Mouse (Mus musculus): ENCODE results near the gene Pheta1.
A peak's percentile ranks its signal among the peaks of the same experiment; 100 is the strongest.
"Not testable (repeated sequence)": the region's sequence is repeated elsewhere in the genome, so short reads cannot be mapped to it uniquely, and the experiment has no call there.

The Pheta1 gene

GRCm38 (mm10) chr5:121846322-121846721 lies 2.5 kb upstream of the Pheta1 start:
- DNase-seq = no peak

DNA sequence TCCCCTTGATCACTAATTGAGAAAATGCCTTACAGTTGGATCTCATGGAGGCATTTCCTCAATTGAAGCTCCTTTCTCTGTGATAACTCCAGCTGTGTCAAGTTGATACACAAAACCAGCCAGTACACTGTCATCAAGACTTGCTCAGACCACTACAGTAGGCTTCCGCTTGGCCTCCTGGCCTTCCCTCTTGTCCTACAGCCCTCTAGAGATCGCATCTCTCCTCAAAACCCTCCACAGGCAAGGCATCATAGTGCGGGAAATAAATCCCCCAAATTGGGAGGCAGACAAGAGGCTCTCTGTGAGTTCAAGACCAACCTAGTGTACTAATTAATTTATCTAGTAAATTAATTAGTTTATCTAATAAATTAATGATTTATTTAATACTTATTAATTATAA lies 1.5 kb upstream of the Pheta1 start:
- not testable (repeated sequence) for DNase-seq

DNA sequence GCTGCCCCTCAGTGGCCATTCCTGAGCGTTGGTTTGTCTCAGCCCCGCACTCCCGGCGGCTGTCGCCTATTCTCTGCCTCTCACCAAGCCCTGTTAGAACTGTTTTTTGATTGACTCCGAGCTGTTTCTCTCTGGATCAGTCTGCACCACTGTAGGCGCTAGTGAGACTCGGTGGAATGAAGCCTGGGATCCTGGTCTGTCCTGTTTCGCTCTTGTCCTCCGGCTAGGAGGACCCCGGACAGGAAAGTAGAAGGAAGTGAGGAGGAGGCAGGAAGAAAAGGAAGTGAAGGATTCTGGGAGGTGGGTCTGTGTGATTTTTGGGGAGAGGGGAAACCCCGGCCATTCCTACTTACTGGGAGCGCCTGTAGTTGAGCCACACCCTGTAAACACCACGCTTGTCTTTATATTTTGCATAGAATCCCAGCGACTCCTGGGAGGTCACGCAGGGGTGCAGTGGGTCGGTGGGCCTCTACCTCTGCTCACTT lies 707 bp upstream of the Pheta1 start:
- DNase-seq = no peak

GRCm38 (mm10) chr5:121849478-121850349 lies 930 bp downstream of the Pheta1 start:
- DNase-seq = no peak

GRCm38 (mm10) chr5:121853368-121854051 lies 4.7 kb downstream of the Pheta1 start:
- DNase-seq = no peak

- DNase-seq = no peak
These were observed 6.0 kb downstream of the Pheta1 start for GRCm38 (mm10) chr5:121854768-121855167.

- no peak for DNase-seq
These were observed 8.0 kb downstream of the Pheta1 start for GRCm38 (mm10) chr5:121856740-121857139.

- DNase-seq = no peak
These were observed 9.6 kb downstream of the Pheta1 start for GRCm38 (mm10) chr5:121858427-121858826.

DNA sequence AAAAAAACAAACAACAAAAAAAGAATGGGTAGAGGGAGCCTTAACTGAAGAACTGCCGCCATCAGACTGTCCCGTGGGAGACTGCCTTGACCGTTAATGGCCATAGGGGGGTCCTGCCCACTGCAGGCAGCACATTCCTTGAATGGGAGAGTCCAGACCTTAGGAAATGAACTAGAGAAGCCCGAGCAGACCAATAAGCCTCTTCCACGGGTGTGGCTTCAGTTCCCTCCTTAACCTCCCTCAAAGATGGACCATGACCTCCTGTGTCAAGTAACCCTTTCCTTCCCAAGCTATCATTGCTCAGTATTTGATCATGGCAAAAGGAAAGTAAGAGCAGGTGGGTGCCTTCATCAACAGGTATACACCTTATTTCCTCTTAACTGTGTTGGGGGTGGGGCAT lies 13.2 kb downstream of the Pheta1 start:
- no peak for DNase-seq

DNA sequence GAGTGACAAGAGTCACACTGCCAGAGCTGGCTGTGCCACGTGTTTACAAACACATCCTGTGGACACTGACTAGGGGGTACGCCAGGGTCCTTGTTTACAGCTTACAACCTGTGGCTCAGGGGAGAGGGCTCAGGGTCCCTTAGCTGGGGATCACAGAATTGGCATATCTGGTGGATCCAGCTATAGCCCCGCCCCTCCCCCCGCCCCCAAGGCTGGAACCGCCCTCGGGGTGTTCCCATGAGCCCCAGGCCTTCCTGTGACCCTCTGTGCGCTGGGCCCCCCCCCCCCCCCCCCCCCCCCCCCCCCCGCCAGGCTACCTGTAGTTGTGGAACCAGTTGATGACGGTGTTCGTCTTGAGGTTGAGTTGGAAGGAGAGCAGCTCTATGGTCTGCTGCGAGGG lies 15.5 kb downstream of the Pheta1 start:
- DNase-seq = no peak

DNA sequence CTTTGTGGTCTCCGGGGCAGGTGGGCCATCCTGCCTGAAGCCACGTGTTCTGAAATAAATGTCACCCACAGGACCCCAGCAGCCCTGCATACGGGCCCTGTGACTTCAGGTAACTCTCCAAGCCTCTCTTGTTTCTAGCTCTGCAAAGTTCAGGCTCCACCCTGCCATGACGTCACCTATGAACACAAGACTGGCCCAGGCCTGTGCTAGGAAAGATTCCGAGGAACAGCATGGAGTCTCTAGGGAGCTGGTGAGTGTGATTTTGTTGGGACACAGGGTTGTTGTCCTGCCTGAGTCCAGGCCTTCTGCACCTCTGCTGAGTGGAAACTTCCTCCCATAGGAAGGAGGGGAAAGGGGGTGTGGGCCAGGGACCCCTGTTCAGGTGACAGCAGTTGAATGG lies 19.2 kb downstream of the Pheta1 start:
- no peak for DNase-seq

- DNase-seq = no peak
These were observed 22.0 kb downstream of the Pheta1 start for GRCm38 (mm10) chr5:121870832-121871231.

- DNase-seq = no peak
These were observed 22.8 kb downstream of the Pheta1 start for GRCm38 (mm10) chr5:121871515-121872030.

DNA sequence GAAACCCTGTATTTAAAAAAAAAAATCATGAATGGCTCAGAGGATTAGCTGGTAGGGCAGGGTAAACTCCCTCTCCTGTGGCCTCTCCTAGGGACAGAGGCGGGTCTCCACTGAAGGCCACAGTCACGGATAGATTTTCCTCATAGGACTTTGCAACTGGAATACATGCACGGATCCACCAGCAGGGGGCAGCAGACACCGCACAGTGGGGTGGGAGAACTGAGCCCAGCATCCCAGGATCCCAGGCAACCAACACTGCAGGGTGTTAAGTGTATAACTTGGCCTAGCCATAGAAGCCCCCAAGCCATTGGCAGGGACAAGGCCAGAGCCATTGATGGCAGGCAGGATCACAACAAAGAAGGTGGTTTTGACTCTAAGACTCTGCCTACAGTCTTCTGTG lies 23.4 kb downstream of the Pheta1 start:
- DNase-seq = peak; percentile 90

DNA sequence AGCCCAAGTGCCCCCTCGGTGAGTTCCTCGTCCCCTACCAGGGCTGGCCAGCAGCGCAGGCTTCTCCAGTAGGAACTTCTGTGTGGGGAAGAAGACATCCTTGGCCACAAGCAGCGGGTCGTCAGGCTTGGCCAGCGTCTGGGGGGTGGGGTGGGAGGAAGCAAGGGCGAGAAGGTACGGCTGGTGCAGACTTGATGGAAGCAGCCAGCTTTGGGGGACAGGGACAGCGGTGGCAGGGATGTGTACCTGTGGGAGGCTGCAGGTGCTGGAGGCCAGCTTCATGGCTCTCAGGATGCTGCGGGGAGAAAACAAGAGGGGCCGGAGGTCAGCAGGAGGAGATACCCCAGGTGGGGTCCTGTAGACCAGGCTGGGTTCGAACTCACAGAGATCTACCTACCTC lies 26.3 kb downstream of the Pheta1 start:
- no peak for DNase-seq

DNA sequence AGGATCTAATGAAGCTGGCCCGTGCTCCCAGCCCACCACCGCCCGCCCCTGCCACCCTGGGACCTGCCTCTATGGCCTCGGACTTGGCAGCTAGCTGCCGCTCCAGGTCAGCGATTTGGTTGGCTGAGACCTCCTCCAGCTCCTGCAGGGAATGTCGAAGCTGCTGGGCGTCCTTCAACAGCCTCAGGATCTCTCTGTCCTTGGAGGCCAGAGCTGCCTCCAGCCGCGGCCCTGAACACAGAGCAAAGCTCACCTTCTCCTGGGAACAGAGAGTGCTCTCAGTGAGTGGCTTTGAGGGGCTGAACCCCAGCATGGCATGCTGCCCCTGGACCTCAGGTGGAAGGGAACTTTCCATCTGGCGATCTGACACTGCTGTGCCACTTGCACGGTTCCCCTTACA lies 28.1 kb downstream of the Pheta1 start:
- DNase-seq = no peak

GRCm38 (mm10) chr5:121878703-121879102 lies 29.9 kb downstream of the Pheta1 start:
- DNase-seq = no peak

GRCm38 (mm10) chr5:121879211-121879610 lies 30.4 kb downstream of the Pheta1 start:
- peak; percentile 41 for DNase-seq

DNA sequence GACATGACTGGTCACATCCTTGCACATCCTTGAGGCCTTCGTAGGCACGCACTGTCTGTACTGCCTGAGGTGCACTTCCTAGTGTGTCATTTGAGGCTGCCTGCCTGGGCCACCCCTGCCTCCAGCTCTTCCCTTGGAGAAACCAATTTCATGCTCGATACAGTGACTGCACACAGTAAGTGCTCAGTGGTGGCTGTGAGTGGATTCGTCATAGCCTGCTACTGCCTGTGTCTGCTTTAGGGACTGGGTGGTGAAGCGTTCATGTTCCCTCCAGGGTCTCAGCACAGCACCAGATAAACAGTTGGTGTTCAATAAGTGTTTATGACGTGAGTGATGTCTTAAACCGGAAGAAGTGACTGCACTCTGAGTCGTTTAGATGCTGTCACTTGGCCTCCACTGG lies 34.6 kb downstream of the Pheta1 start:
- no peak for DNase-seq

GRCm38 (mm10) chr5:121889375-121889774 lies 40.6 kb downstream of the Pheta1 start:
- no peak for DNase-seq

DNA sequence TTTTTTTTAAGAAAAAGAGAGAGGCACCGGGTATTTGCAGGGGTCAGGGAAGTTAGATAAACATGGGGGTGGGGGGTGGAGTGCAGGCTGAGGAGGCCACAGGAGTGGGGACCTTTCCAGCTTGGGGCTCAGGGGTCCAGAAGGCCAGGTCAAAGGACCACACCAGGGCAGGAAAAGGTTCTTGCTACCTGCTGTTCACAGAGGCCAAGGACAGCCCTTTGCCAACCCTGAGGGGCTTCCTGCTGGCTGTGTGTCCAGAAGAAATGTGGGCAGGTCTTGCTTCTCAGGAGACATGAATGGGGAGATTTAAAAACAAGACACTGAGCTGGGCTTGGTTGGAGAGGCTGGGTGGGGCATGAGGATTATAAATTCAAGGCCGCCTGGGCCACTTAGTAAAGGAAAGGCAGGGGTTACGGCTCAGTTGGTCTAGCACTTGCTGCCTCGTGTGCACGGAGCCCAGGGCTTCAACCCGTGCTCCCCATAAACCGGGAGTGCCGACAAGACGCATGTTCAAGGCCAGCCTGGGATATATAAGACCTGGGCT lies 41.1 kb downstream of the Pheta1 start:
- no peak for DNase-seq

GRCm38 (mm10) chr5:121890925-121891324 lies 42.1 kb downstream of the Pheta1 start:
- DNase-seq = no peak

GRCm38 (mm10) chr5:121892281-121892680 lies 43.5 kb downstream of the Pheta1 start:
- peak; percentile 76 for DNase-seq

DNA sequence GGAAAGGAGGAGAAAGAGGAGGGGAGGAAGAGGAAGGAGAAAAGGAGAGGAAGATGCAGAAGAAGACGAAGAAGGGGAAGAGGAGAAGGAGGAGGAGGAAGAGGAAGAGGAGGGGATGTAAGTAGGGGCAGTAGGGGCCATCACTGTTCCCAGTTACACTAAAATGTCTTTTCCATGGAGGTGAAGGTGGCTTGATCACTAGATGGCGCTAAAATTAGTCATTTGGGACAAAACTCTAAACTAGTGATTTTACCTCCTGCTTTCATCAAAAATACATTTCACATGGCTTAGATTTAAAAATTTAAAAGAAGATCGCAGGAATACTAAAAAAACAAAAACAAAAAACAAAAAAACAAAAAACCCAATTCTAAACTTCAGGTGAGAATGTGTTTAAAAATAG lies 44.8 kb downstream of the Pheta1 start:
- no peak for DNase-seq
